Comparison of ENCODE assay signal across 8 mouse cellular contexts in genomic region chr3:18625395-18626328, GRCm38 (mm10).
DNase-seq lines count a peak whose midpoint lies in the region; ATAC-seq lines count a peak whose summit lies in the region.

No protein-coding gene starts in this region.

- H3K9ac ChIP-seq in kidney, embryonic 14.5 days (ENCODE audit: low read depth, low read length) = peak overlapping the region; percentile 47
- no peak overlapping the region for H3K9ac ChIP-seq in liver, embryonic 12.5 days
- peak overlapping the region; percentile 34; the same call in 1 of the 2 replicates for H3K9ac ChIP-seq in neural tube, embryonic 12.5 days

- 4% methylated on average over 32 of the region's 32 CpGs for WGBS in kidney, embryonic 14.5 days
- WGBS in liver, embryonic 12.5 days (ENCODE audit: insufficient replicate concordance) = 7% methylated on average over 32 of the region's 32 CpGs
- 2% methylated on average over 32 of the region's 32 CpGs for WGBS in neural tube, embryonic 12.5 days

- H3K27me3 ChIP-seq in kidney, embryonic 14.5 days (ENCODE audit: control insufficient read depth, insufficient read depth, low read length) = no peaks in the 10 kb centered on the region
- H3K27me3 ChIP-seq in liver, embryonic 12.5 days (replicated peaks) = peaks cover 14% of the 10 kb centered on the region
- H3K27me3 ChIP-seq in neural tube, embryonic 12.5 days (replicated peaks) = no peaks in the 10 kb centered on the region

- peak overlapping the region; percentile 29 for H3K4me3 ChIP-seq in kidney, embryonic 14.5 days (ENCODE audit: low read length)
- peak overlapping the region; percentile 26 for H3K4me3 ChIP-seq in liver, embryonic 12.5 days
- H3K4me3 ChIP-seq in neural tube, embryonic 12.5 days = peak overlapping the region; percentile 32

- no peaks in the 10 kb centered on the region for H3K36me3 ChIP-seq in kidney, embryonic 14.5 days (ENCODE audit: control insufficient read depth, insufficient read depth, low read length)
- no peaks in the 10 kb centered on the region for H3K36me3 ChIP-seq in liver, embryonic 12.5 days
- no peaks in the 10 kb centered on the region for H3K36me3 ChIP-seq in neural tube, embryonic 12.5 days

- H3K4me2 ChIP-seq in kidney, embryonic 14.5 days (replicated peaks; ENCODE audit: low read depth, low read length) = peak overlapping the region; percentile 40
- peak overlapping the region; percentile 54 for H3K4me2 ChIP-seq in liver, embryonic 12.5 days
- H3K4me2 ChIP-seq in neural tube, embryonic 12.5 days (replicated peaks) = peak overlapping the region; percentile 65

- ATAC-seq in frontal cortex, adult (ENCODE audit: low TSS enrichment) = peak; percentile 50
- ATAC-seq in kidney, embryonic 14.5 days (ENCODE audit: low FRiP score, low TSS enrichment) = peak; percentile 48
- ATAC-seq in liver, embryonic 12.5 days = no peak
- ATAC-seq in neural tube, embryonic 12.5 days (ENCODE audit: low FRiP score, low read depth) = peak; percentile 77
- no peak; the same call in 1 of the 2 replicates for ATAC-seq in granulocyte monocyte progenitor cell, adult 5-6 weeks (replicated peaks; ENCODE audit: poor library complexity, severe bottlenecking)

- peak overlapping the region; percentile 63 for H3K27ac ChIP-seq in kidney, embryonic 14.5 days (ENCODE audit: low read depth, low read length)
- H3K27ac ChIP-seq in liver, embryonic 12.5 days = no peak overlapping the region
- peak overlapping the region; percentile 46; the same call in 1 of the 2 replicates for H3K27ac ChIP-seq in neural tube, embryonic 12.5 days

- DNase-seq in frontal cortex, postnatal 36 days (ENCODE audit: low spot score in 2 of 2) = no peak
- peak; percentile 74 for DNase-seq in cerebellum, adult 8-10 months
- DNase-seq in forelimb bud, embryonic 11.5 days (ENCODE audit: low read depth, low spot score) = peak; percentile 71

- H3K4me1 ChIP-seq in kidney, embryonic 14.5 days (ENCODE audit: control insufficient read depth, insufficient read depth, low read length) = peaks cover 13% of the 10 kb centered on the region; the same call in 1 of the 2 replicates
- H3K4me1 ChIP-seq in liver, embryonic 12.5 days = peaks cover 4% of the 10 kb centered on the region; the same call in 1 of the 2 replicates
- peaks cover 8% of the 10 kb centered on the region; the same call in 1 of the 2 replicates for H3K4me1 ChIP-seq in neural tube, embryonic 12.5 days

- H3K9me3 ChIP-seq in kidney, embryonic 14.5 days (ENCODE audit: control insufficient read depth, low read length) = no peaks in the 10 kb centered on the region
- no peaks in the 10 kb centered on the region for H3K9me3 ChIP-seq in liver, embryonic 12.5 days (replicated peaks)
- no peaks in the 10 kb centered on the region for H3K9me3 ChIP-seq in neural tube, embryonic 12.5 days

Comparison
In these comparisons a context has a peak if more than half of its experiments do, and no peak if none do; other contexts are left out.
1. ATAC-seq: peak in frontal cortex, adult (single experiment), kidney, embryonic 14.5 days (single experiment) and neural tube, embryonic 12.5 days (single experiment); none in liver, embryonic 12.5 days (single experiment) and granulocyte monocyte progenitor cell, adult 5-6 weeks (single experiment).
2. DNase-seq: peak in cerebellum, adult 8-10 months (single experiment) and forelimb bud, embryonic 11.5 days (single experiment); none in frontal cortex, postnatal 36 days (0 of 2).
3. Peak in every context shown above with its lines, with median percentiles within 50 percentile points of each other: H3K4me2 ChIP-seq and H3K4me3 ChIP-seq.